Mouse (Mus musculus) testis, adult 2 months (tissue): ENCODE measurements around the gene Fam160a2.

Experiments
- CTCF ChIP-seq: fragments of 200-500 bp; IDR thresholded peaks from 2 replicates; pipeline ENCODE4 v1.5.1; 2012; ENCODE audit warnings: low read depth, mild to moderate bottlenecking, inconsistent platforms, low read length, moderate library complexity; ENCODE audit not compliant: control insufficient read depth, insufficient read depth, insufficient replicate concordance
- POLR2A ChIP-seq: fragments of 200-500 bp; IDR thresholded peaks from 2 replicates; pipeline ENCODE4 v1.6.1; 2012; ENCODE audit warnings: low read depth, mild to moderate bottlenecking, inconsistent platforms, low read length, moderate library complexity; ENCODE audit not compliant: control insufficient read depth

DNA sequence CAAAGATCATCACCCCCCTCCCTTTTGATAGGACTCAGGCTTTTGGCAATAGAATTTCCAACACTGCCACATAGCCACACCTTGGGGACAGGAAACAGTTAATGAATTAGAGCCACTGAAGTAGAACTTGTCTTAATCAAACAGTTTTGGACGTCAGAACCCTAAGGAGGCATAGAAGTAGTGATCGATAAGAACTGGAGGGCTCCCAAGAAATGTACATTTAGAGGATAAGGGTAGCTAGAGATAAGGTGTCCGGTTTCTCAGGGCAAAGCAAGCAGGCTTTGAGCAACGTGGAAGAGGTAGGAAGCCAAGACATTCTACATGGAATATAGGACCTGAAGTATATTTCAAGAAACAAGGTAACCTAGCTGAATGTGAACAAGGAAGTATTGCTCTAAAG is 41.6 kb upstream of the Fam160a2 start:
- no peak for TF ChIP-seq CTCF
- TF ChIP-seq POLR2A, result no peak
